Mouse (Mus musculus) right cerebral cortex, postnatal 25 days (tissue): ENCODE measurements around the gene Nes.

Source experiments
- DNase-seq: peaks from one replicate; pipeline ENCODE4 v3.0.0; 2022

The Nes gene

DNA sequence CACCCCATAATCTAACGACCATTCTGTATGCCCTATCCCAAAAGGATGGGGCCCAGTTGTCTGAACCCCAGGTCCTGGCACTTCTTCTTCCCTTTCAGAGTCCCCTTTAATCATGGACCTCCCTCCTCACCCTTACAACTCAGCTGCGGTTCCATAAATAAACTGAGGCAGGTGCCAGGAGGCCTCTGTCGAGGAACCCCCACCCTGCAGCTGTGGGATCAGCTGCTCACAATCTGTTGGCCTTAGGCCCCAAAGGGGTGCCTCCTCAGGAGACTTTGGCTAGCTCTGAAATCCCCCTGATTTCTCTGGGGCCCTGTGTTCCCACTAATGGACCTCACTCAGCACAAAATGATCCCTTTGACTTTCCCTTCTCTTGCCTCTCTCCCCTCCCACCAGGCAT is 13.2 kb downstream of the Nes start:
- DNase-seq = no peak

DNA sequence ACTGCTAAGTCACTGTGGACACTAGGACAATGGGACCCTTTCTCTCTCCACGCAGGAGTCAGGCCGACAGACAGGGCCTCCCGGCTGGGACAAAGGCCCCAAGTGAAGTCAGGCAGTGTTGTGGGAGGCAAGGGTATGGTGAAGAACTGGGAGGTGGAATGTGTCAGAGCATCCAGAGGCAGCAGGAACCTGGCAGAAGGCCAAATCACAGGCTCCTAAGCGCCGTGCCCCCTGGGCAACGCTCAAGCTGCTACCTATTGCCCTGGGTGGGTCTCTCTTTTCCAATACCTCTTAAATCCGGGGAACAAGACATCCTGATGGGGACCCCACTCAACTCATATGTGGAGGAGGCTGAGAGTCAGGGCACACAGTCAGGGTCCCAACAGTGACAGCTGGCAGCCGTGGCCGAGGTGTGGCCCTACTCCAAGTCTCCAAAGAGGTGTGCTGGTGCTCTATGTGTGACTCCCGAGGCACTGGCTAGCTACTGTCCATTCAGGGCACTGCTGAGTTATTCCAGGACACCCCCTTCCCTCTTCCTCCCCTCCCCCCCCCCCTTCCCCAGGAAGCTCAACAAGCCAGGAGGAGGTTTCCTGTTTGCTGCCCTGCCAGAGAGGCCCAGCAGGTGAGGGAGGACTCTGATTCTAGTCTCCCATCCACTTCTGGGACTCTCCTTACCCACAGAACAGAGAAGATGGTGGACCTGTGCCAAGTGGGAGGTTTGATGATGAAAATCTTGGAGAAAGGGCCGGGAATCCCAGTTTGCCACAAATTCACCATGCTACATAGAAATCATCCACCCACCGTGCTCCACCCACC is 14.8 kb downstream of the Nes start:
- DNase-seq = no peak

DNA sequence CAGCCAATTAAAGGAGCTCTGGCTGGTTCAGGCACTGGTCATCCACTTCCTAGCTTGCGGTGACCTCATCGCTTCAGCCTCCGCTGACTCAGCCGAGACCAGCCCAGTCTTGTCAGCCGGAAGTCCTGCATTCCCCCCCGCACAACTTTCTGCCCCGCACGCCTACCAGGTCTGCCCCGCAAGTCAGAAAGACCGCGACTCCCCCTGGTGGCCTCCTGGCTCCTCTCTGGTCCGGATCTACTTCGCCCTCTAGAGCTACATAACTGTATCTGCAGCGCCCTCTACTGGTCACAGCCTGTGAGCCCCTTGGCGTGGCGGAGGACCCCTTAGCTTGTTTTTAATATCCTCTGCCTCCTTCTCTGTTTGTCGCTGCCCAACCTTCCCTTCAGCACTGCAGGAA is 16.0 kb downstream of the Nes start:
- DNase-seq = peak; percentile 81

DNA sequence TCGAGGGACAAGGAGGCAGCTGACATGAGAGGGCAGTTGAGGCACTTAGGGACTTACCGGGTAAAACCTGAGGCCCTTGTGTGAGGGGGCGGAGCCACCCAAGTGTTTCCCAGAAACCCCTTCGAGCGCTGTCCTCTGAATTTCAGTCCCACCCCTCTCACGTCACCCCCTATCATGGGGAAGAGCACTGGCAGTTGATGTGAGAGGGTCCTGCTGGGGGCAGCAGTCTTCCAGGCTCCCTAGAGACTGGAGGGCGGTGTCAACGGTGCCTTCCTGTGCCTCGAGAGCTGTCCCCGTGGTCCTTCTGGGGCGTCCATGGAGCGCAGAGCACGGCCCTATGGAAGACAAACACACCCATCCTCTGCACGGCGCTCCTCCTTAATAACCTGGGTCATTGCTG is 16.8 kb downstream of the Nes start:
- no peak for DNase-seq

DNA sequence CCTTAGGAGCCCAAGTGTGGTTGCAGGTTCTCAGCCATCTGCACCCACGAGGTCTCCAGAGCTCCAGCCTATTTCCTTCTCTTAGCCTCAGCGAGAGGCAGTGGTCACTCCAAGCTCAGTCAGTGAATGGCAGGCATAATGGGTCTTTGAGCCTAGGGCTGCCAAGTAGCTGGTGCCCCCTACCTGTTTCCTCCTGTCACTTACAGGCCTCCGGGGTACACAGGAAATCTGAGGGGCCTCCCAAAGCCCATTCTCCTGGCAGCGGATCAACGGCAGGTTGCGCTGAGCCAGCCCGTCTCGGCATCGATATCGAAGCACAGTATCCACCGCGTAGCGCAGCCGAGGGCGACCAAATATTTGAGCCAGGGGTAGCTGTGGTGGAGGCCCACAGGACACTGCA is 17.2 kb downstream of the Nes start:
- no peak for DNase-seq

DNA sequence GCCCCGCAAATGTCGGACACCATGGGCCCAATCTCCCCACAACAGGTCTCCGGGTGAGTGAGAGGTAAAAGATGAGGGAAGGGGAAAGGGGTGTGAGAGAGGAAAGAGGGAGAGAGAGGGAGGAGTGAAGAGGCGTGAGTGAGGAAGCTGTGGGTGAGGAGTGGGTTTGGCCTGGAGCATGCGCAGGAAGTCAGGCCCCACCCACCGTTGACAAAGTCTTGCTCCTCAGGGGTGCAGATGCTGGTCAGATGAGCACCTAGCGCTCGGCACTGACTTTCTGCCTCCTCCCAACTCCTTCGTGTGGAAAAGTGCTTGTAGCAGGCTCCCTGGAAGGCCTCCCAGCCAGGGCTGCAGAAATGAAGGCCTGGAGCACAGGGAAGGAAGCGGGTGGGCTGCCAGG is 19.1 kb downstream of the Nes start:
- no peak for DNase-seq

DNA sequence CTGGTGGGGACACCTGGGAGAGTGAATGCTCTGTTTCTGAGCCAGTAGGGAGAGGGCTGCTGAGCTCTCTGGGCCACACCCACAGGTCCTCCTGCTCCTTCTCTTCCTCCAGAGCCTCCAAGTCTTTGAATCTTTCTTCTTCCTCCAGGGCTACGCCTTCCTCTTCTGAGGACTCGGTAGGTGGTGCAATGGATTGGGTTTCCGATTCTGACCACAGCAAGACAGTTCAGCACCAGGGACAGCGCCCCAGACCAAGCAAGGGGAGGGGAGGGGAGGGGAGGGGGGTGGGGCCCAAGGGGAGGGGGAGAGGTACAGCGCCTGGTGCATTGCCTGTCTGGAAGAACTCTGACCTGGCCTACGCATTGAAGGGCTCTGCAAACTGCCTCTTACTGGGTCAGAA is 22.6 kb downstream of the Nes start:
- no peak for DNase-seq

DNA sequence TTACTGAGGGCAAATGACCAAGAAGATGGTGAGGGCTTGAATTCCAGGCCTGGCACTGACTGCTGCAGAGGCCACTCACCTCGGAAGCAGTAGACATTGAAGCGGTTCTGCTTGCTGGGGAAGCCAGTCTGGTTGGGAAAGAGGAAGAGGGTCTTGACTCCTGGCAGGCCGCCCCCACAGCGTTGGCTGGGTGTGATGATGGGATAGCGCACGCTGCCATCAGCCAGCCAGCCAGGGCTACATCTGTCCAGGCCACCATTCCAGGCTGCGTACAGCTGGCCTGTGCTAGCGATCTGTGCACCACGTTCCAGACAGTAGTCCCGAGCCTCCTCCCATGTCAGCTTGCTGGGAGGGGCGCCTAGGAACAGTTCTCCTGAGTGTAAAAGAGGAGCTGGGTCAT is 24.5 kb downstream of the Nes start:
- DNase-seq = no peak

DNA sequence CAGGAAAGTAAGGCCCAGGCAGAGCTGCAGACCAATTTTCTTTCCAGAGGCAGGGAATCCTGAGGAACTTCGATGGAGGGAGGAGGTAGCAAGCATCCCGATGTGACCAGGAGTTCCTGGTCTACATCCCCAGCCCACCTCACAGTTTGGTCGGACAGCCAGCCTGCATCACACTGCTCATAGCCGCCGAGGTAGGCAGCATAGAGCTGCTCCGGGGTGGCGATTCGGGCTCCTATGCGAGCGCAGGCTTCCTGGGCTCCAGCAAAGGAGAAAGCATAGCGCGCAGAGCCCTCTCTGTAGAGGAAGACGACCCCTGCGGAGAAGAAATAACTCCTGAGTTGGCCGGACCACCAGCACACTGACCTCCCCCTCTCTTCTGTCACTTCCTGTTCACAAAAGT is 25.5 kb downstream of the Nes start:
- no peak for DNase-seq

DNA sequence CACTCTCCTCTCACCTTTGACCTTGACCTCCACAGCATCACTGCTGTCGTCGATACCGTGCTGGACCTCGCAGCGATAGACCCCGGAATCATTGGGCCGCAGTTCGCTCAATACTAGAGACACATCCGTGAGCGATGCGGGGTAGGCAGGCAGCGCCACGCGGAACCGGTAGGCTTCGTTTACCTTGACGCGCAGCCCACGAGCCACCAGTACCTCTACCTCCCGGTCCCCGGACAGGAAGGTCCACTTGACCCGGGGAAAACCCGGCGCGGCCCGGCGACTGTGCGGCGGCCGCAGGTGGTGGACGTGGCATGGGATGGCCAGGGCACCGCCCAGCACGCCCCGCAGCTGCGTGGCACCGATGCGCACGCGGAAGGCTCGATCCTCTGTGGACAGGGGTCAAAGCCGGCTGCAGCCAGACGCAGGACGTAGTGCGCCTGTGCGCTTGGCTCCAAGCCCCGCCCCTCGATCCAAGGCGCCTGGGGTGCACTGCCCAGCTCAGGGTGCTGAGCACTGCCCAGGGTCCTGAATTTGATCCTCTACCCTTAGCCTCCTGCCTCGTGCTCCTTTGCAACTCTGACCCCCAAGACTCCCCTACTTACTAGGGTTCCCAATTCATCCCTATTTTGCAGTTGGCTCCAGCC is 26.2 kb downstream of the Nes start:
- DNase-seq = no peak

DNA sequence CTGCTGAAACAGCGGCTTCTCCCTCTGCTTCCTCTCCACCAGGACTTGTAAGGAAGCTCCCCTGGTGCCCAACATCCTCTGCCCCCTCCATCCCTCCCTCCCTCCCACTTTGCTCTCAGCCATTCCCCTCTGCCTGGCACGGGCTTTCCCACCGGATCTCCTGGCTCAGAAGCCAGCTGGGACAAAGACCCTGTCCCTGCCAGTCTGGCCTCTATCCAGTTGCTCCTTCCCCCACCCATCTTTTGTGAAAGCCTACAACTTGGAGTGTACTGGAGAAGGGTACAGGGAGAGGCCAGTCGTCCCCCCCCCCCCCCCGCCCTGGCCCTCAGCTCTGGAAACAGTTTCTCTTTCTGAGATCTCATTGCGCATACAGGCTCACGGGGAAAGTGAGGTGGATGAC is 27.9 kb downstream of the Nes start:
- DNase-seq = no peak

DNA sequence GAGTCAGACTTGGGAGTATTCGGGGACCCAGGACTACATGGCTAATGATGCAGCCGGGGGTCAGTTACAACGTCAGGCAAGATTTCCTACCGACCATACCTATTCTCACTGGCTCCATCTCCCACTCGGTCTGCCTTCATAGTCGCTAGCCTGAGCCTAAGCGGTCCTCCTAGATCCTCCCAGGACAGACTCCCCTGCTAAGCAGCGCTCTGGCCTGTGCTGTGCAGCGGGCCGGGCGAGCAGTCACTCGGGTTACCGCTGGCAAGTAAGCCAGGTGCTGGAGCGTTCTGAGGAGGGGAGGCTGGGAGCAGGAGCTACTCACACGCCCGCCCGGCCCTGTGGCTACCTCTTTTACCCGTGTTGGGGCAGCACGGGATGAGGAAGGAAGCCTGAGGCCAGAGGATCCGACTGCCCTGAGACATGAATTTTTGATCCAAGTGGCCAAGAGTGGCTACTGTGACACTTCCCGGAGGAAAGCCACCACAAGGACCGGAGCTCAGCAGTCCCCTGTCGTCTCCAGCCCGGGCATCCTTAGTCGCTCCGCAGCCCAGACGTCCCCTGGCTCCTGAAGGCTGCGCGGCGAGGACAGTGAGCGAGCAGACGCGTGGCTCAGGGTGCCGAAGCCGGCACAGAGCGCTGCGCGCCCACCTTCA is 28.5 kb downstream of the Nes start:
- no peak for DNase-seq

DNA sequence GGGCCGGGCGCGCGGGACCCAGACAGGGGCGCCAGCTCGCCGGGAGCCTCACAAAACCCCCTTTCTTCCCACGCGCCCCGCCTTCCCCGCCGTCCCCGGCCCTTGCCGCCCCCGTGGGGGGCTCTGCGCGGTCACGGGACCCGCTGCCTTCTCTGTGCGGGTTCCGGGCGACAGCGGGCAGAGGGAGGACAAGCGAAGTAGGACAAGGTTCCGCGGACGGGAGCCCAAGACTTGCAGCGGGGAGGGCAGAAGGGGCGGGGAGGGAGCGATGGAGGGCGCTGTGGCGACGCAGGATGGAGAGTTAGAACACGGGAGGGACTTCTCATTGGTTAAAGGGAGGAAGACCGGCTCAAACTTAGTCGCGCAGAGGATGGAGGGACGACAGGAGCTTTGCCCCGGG is 29.3 kb downstream of the Nes start, which contains the start of gene Bcan:
Bcan (minus strand) TSS at position 50 of the 400 bp plus-strand sequence.
- peak; percentile 67 for DNase-seq

DNA sequence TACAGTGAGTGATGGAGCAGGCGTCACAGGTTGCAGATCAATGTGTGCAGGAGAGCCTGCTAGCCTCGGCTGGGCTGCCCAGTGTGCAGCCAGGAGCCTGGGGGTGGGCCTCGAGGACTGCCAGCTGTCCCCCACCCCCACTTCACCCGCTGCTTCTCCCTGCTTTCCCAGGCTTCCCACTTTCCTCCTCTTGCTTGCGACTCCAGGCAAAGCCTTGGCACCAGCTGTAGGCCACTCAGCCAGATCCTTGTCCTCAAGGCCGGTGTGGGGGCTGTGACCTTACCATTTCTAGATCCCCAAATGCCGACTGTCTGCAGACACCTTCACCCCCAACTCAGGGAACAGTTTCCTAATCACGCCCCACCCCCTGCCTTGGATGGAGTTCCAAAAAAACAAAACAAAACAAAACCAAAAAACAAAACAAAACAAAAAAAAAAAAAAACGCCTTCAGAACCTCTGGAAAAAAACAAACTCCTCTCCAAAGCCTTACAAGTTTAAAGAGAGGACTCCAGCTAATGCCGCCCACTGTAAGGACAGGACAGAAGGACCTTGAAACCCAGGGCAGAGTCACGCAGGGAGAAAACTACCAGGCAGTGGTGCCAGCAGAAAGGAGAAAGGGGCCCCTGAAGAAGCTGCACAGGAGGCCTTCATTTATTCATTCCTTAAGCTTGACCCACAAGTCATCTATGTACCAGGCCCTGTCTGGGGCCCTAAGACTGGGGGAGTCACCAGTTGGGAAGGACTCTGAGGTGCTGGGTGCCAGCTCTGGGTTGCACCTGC is 30.1 kb downstream of the Nes start:
- DNase-seq = no peak

DNA sequence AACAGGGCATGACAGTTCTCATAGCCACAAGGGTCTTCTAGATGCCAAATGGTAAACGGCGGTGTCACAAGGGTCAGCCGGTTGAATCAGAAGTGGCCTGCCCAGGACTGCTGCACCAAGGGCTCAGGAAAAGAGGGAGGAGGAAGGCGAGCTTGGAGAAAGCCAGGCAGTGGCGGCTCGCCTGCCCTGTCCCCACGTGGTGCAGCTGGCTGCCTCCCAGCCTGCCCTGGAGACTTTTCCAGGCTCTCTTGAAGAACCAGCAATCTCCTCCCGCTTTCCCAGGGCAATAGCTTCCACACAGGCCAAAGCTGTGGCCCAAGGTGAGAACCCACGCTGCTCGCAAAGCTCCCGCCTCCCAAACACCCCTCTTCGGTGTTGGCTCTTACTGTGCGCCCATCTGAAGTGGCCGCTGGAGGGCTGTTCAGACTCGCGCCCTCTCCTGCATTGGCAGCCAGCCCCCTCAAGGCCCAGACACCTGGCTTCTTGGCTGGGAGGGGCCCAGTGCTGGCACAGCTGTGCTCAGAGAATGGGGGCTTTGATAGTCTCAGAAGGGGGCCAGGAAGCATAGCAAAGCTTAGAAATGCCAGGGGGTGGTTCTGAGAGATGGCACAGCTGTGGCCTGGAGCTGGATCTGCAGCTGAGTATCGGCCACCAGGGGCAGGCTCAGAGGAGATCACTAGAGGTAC is 31.6 kb downstream of the Nes start:
- no peak for DNase-seq

DNA sequence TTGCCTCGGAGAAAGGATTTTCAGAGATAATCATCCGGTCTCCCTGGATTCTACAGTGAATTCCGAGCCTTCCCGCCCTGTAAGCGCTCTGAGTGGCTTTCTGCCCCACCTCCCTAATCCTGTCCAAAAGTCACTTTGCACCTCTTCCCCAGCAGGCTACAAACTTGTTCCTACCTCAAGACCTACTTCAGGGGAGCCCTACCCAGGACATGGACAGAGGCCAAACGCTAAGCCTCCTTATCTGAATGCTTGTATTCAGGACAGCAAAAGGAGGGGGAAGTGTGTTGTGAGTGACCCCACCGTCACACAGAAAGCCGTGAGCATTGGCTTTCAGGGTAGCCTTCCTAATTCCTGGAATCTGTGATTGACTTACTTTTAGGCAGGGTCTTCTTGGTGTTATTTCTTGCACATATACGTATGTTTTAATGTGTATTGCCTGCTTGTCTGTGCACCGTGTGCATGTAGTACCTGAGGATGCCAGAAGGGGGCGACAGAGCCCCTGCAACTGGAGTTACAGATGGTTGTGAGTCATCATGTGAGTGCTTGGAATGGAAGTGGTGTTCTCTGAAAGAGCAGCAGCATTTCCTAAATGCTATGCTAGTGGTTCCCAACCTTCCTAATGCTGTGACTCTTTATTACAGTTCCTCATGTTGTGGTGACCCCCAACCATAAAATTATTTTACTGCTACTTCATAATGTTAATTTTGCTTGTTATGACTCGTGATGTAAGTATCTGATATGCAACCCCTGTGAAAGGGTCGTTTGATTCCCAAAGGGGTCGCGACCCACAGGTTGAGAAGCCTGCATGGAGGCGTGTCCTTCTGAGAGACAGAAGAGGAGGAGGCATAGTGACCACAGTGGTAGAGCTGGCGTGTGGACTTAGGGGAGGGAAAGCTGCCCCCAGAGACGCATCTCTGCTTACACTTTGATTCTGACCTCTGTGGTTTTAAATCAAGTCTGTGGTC is 35.2 kb downstream of the Nes start:
- DNase-seq = no peak

DNA sequence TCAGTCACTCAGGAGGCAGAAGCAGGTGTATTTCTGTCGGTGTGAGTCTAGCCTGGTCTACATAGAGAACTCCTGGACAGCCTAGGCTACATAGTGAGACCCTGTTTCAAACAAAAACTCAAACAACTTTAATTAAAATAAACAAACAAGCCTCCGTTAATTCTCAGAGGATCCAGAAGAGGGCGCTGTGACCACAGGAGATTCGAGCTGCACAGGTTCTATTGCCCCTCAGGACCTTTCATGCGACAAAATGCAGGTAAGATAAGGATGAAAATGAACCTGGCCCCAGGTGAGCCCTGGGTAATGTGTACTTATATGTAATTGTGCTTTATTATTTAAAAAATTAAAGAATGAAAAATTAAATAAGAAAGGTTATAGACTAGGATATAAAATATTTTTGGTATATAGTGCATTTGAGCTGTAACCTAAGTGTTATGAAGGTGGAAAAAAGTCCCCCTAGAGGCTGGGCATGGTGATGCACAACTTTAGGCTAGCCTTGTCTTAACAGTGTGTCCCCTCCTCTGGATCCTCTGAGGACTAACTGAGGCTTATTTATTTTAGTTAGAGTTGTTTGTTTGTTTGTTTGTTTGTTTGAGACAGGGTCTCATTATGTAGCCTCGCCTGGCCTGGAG is 39.9 kb downstream of the Nes start:
- DNase-seq = no peak

DNA sequence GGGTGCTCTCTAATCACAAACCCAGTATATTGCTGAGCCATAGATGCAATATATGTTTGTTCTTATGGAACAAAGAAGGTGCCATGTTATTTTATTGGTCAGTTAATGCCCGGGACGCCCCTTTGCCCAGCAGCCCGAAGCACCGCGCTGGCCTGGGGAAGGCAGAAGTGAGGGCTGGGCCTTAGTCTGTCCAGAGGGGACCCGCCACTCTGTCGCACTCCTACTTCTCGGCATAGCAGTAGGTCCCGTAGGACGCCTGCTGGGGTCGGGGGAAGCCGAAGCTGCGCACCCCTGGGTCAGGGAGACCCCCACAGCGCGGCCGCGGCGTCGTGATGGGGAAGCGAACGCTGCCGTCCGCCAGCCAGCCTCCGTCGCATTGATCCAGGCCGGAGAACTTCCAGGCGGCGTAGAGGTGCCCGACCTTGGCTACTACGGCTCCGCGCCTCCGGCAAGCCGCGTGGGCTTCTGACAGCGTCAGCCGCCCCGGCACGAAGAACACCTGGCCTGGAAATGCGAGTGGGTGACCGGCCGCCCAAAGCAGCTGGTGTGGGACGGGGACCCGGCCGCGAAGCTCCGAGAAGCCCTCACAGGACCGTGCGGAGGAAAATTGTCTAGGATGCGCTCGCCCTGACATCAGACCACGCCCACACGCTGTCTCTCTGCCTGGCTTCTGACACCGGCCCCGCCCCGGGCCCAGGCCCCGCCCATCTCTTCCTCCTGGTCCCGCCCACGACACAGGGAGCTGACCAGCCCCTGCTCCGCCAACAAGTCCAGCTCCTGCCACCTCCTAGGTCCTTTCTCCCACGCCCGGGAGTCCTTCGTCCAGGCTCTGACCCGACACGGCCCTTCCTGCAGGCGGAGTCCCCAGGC is 51.7 kb downstream of the Nes start:
- peak; percentile 65 for DNase-seq

DNA sequence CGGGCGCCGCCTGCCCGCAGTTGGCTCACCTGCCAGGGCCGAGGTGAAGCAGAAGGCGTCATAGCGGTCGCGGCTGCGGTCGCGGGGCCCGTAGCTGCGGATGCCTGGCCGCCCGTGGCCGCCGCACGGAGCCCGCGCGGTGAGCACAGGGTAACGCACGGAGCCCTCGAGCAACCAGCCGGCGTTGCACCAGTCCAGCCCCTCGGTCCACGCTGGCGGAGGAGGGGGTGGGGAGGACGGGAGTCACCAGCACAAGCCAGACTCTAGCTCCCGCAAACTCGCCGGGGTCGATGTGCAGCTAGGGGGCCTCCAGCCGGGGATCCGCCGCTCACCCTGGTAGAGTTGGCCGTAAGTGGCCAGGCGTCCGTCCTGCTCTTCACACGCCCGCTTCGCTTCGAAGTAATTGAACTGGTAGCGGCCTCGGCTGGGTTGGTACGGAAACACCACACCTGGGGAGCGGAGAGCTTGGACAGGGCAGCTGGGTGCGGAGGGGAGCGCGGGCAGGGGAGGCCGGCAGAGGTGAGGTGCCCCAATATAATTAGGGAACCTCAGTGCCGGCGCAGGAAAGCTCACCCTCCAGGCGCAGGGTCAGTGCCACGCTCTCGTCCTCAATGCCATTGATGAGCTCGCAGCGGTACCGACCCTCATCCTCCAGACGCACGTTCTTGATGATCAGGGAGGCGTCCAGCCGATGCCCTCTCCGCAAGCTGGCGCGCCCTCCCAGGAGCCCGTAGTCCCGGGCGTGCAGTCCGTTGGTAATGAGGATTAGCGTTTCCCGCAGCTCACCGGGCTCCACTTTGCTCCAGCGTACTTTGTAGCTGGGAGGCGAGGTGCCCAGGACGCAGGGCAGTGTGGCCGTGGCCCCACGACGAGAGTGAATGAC is 52.6 kb downstream of the Nes start:
- peak; percentile 19 for DNase-seq
